Mouse (Mus musculus) midbrain, embryonic 13.5 days (tissue): ENCODE measurements around the gene Cyp4f13. TPM values are rescaled to one million over a fixed set of nuclear protein-coding genes. Genes with fewer than 3 reads are reported as not detected.

Experiments
- ATAC-seq: fragments of 200-750 bp; cut with Nextera tagmentation; 2 replicates; pipeline ENCODE4 v1.8.0; 2017; ENCODE audit warnings: mild to moderate bottlenecking, moderate TSS enrichment, moderate library complexity
- H3K27ac ChIP-seq: fragments of 300-500 bp; sonication (generic); 2 replicates; pipeline ENCODE4 v1.5.1; 2015; ENCODE audit warnings: inconsistent platforms, mild to moderate bottlenecking, moderate library complexity
- H3K27me3 ChIP-seq: fragments of 300-500 bp; sonication (generic); 2 replicates; pipeline ENCODE4 v1.6.1; 2015; ENCODE audit warnings: mild to moderate bottlenecking, inconsistent platforms
- H3K36me3 ChIP-seq: fragments of 300-500 bp; sonication (generic); 2 replicates; pipeline ENCODE4 v1.6.1; 2015; ENCODE audit warnings: mild to moderate bottlenecking, inconsistent platforms
- H3K4me1 ChIP-seq: fragments of 300-500 bp; sonication (generic); replicated peaks from 2 replicates; pipeline ENCODE4 v1.6.1; 2015; ENCODE audit warnings: inconsistent platforms
- H3K4me2 ChIP-seq: fragments of 300-500 bp; sonication (generic); replicated peaks from 2 replicates; pipeline ENCODE4 v1.6.1; 2015; ENCODE audit warnings: moderate library complexity, mild to moderate bottlenecking, inconsistent platforms
- H3K4me3 ChIP-seq: fragments of 300-500 bp; sonication (generic); replicated peaks from 2 replicates; pipeline ENCODE4 v1.5.1; 2015; ENCODE audit warnings: mild to moderate bottlenecking, inconsistent platforms
- H3K9ac ChIP-seq: fragments of 300-500 bp; sonication (generic); replicated peaks from 2 replicates; pipeline ENCODE4 v1.6.1; 2015; ENCODE audit warnings: mild to moderate bottlenecking, inconsistent platforms
- H3K9me3 ChIP-seq: fragments of 300-500 bp; sonication (generic); 2 replicates; pipeline ENCODE4 v1.6.1; 2016; ENCODE audit warnings: mild to moderate bottlenecking, inconsistent platforms
- WGBS: fragments of 180-500 bp; shearing (Covaris S2); methylation state at CpG from one replicate; pipeline ENCODE4 v1.1.7; 2015; 5-methylcytosine and 5-hydroxymethylcytosine counted together
- polyA plus RNA-seq: library from polyadenylated mRNA; unstranded; fragments of >200 nt; fragmentation: Nextera tagmentation; extraction: Ambion mirVana; gene quantifications from 2 replicates; pipeline ENCODE4 v1.2.1, GENCODE M21; 2015

The Cyp4f13 gene
- polyA plus RNA-seq, 1 experiment from 2014 or later, result 9.9 TPM

DNA sequence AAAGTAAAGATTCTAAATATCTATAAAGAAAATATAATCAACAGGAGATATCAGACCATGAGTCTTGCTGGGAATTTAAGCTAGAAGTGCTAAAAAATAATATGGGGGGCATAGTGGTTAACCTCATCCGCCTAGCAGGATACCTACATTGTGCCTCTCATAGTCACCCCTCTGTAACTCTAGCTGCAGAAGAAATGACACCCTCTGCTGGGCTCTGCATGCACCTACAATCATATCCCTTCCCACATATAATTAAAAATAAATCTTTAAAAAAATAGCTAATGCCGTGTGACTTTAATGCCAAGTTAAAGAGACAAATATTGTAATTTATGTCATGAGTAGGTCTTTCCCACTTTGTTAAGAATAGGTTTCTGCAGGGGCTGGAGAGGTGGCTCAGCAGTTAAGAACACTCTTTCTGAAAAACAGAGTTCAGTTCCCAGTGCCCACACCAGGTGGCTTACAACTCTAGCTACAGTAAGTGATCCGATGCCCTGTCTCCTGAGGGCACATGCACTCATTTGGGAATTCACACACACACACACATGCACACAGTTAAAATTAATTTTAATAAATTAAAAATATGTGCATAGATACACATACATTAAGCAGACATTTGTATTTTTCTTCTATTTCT is 2.7 kb downstream of the Cyp4f13 start:
- Histone ChIP-seq H3K9me3 (no peaks in the 10 kb centered on the region), H3K4me2 (no peak overlapping the region), H3K27ac (no peak overlapping the region), H3K4me3 (no peak overlapping the region), H3K9ac (no peak overlapping the region), H3K4me1 (peaks cover 8% of the 10 kb centered on the region; the same call in 1 of the 2 replicates), H3K27me3 (no peaks in the 10 kb centered on the region), H3K36me3 (no peaks in the 10 kb centered on the region)
- WGBS, result 68% methylated on average over 3 of the region's 3 CpGs
- no peak for ATAC-seq

GRCm38 (mm10) chr17:32943661-32944060 is 3.5 kb downstream of the Cyp4f13 start:
- no peak for ATAC-seq
- H3K27me3 ChIP-seq, result no peaks in the 10 kb centered on the region
- peaks cover 8% of the 10 kb centered on the region; the same call in 1 of the 2 replicates for H3K4me1 ChIP-seq
- H3K9ac ChIP-seq, result no peak overlapping the region
- no peak overlapping the region for H3K4me2 ChIP-seq
- no peak overlapping the region for H3K4me3 ChIP-seq
- WGBS, result 92% methylated on average over 3 of the region's 3 CpGs
- H3K9me3 ChIP-seq, result no peaks in the 10 kb centered on the region
- no peaks in the 10 kb centered on the region for H3K36me3 ChIP-seq
- no peak overlapping the region for H3K27ac ChIP-seq

DNA sequence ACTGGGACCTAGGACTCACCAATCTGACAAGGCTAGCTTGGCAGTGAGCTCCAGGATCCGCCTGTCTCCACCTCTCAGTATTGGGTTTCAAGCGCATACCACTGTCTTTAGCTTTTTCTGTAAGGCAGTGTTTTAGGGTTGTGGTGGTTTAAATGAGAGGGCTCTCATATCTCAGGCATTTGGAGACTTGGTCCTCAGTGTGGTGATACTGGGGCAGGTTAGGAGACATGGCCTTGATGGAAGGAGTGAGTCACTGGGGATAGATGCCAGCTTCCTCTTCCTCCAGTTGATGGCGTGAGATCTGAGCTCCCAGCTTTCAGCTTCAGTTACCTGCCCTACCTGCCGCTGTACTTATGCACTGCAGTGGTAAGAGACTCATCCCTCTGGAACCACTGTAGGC is 7.4 kb downstream of the Cyp4f13 start:
- no peak for ATAC-seq
- Histone ChIP-seq H3K4me1 (no peaks in the 10 kb centered on the region), H3K9ac (no peak overlapping the region), H3K27ac (no peak overlapping the region), H3K9me3 (no peaks in the 10 kb centered on the region), H3K4me3 (no peak overlapping the region), H3K36me3 (no peaks in the 10 kb centered on the region), H3K27me3 (no peaks in the 10 kb centered on the region), H3K4me2 (no peak overlapping the region)
- 77% methylated on average over 4 of the region's 4 CpGs for WGBS

- H3K4me2 ChIP-seq, result no peak overlapping the region
- H3K4me1 ChIP-seq, result peaks cover 9% of the 10 kb centered on the region
- peaks cover 16% of the 10 kb centered on the region; the same call in 1 of the 2 replicates for H3K27me3 ChIP-seq
- H3K4me3 ChIP-seq, result no peak overlapping the region
- ATAC-seq, result no peak
- WGBS, result 86% methylated on average over 5 of the region's 5 CpGs
- H3K9ac ChIP-seq, result no peak overlapping the region
- H3K36me3 ChIP-seq, result no peaks in the 10 kb centered on the region
- H3K27ac ChIP-seq, result no peak overlapping the region
- H3K9me3 ChIP-seq, result no peaks in the 10 kb centered on the region
Observed at GRCm38 (mm10) chr17:32927803-32928202, 19.4 kb downstream of the Cyp4f13 start.

DNA sequence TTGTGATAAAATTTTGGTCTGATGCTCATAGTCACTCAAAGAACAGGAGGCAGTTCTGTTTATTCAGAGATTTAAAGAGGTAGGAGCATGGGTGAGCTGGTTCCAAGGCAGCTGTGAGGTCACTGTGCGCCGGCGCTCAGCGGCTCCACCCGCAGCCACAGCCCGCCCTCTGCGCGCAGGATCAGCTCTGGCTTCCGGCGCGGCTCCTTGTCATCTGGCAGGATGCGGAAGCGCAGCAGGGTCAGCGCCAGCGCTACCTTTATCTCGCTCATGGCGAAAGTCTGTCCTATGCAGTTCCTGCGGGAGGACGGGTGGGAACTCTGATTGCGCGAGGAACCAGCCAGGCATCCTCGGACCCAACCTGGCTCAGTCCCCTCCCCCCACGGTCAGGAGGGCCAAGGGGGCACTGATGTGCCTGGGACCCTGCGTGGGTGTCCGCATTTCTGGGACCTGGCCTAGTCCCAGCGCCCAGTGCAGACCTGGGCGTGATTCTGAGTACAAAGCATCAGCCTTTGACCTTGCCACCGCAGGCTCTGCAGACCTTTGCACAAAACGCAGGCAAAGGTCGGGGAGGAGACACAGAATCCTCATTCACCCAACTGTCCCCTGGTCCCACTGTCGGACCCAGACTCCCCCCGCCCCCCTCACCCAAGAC is 22.4 kb downstream of the Cyp4f13 start:
- H3K4me3 ChIP-seq, result peak overlapping the region; percentile 46
- H3K9ac ChIP-seq, result peak overlapping the region; percentile 71
- 19% methylated on average over 32 of the region's 32 CpGs for WGBS
- H3K36me3 ChIP-seq, result no peaks in the 10 kb centered on the region
- peak overlapping the region; percentile 52 for H3K27ac ChIP-seq
- peaks cover 7% of the 10 kb centered on the region; the same call in 1 of the 2 replicates for H3K9me3 ChIP-seq
- H3K4me2 ChIP-seq, result peak overlapping the region; percentile 58
- peaks cover 9% of the 10 kb centered on the region for H3K4me1 ChIP-seq
- peaks cover 16% of the 10 kb centered on the region; the same call in 1 of the 2 replicates for H3K27me3 ChIP-seq
- peak; percentile 97 for ATAC-seq

DNA sequence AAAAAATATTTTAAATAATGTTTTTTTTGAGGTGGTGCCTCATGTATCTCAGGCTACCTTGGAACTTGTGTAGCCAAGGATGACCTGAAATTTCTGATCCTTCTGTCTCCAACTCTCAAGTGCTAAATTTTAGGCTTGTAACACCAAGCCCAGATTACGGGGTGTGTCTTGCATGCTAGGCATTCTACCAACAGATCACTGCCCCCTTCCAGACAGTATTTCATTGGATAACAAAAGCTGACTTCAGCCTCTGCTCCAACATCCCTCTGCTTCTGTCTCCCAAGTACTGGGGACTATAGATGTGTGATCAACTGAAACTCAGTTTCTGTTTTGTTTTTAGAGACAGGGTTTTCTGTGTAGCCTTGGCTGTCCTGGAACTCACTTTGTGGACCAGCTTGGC is 23.5 kb downstream of the Cyp4f13 start:
- 95% methylated on average over 1 of the region's 1 CpGs for WGBS
- H3K4me3 ChIP-seq, result no peak overlapping the region
- H3K27ac ChIP-seq, result no peak overlapping the region
- no peak overlapping the region for H3K4me2 ChIP-seq
- H3K9ac ChIP-seq, result no peak overlapping the region
- peaks cover 20% of the 10 kb centered on the region for H3K27me3 ChIP-seq
- peaks cover 7% of the 10 kb centered on the region; the same call in 1 of the 2 replicates for H3K9me3 ChIP-seq
- no peaks in the 10 kb centered on the region for H3K36me3 ChIP-seq
- H3K4me1 ChIP-seq, result peaks cover 9% of the 10 kb centered on the region
- ATAC-seq, result no peak

DNA sequence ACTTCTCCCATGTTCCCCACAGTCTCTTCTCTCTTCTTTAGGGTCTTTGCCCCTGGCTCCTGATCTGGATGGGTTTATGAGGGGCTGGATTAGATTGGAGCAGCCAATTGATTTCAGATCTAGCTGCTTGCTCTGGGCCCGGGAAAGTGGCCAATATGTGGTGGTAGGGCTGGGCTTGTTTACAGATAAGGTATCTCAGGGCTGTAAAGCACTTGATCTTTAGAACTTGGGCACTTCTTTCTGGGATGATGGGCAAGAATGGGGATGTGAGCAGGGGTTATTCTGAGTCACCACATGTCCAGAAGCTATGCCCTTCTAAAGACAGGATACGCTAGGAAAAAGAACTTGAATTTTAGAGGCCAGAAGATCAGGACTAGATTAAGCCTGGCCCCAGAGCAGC is 28.1 kb downstream of the Cyp4f13 start:
- WGBS, result 90% methylated on average over 2 of the region's 2 CpGs

GRCm38 (mm10) chr17:32917131-32917530 is 30.1 kb downstream of the Cyp4f13 start, which contains the start of gene Cyp4f14:
Cyp4f14 (minus strand) TSS chr17:32917342.
- Histone ChIP-seq H3K4me1 (no peaks in the 10 kb centered on the region), H3K27ac (no peak within 1 kb of the TSS), H3K9ac (no peak within 1 kb of the TSS), H3K4me3 (no peak within 1 kb of the TSS), H3K27me3 (peaks cover 10% of the 10 kb centered on the region), H3K9me3 (peaks cover 7% of the 10 kb centered on the region; the same call in 1 of the 2 replicates), H3K36me3 (no peaks in the 10 kb centered on the region), H3K4me2 (no peak within 1 kb of the TSS)
- WGBS, result 73% methylated on average over 2 of the region's 2 CpGs
- no peak for ATAC-seq

More for the DNA sequence above, 28.1 kb downstream of the Cyp4f13 start:
- Histone ChIP-seq H3K4me3 (no peak overlapping the region), H3K4me1 (peaks cover 1% of the 10 kb centered on the region; the same call in 1 of the 2 replicates), H3K27ac (no peak overlapping the region), H3K4me2 (no peak overlapping the region), H3K36me3 (no peaks in the 10 kb centered on the region), H3K9me3 (peaks cover 7% of the 10 kb centered on the region; the same call in 1 of the 2 replicates), H3K9ac (no peak overlapping the region), H3K27me3 (peaks cover 7% of the 10 kb centered on the region)
- no peak for ATAC-seq

- Histone ChIP-seq H3K4me1 (no peaks in the 10 kb centered on the region), H3K4me2 (no peak overlapping the region), H3K27me3 (peaks cover 10% of the 10 kb centered on the region), H3K27ac (no peak overlapping the region), H3K9ac (no peak overlapping the region), H3K4me3 (no peak overlapping the region), H3K36me3 (no peaks in the 10 kb centered on the region), H3K9me3 (peaks cover 7% of the 10 kb centered on the region; the same call in 1 of the 2 replicates)
- no peak for ATAC-seq
- 80% methylated on average over 1 of the region's 1 CpGs for WGBS
Observed at GRCm38 (mm10) chr17:32916075-32916474, 31.1 kb downstream of the Cyp4f13 start.

GRCm38 (mm10) chr17:32906172-32906571 is 41.0 kb downstream of the Cyp4f13 start:
- no peak overlapping the region for H3K4me3 ChIP-seq
- H3K36me3 ChIP-seq, result no peaks in the 10 kb centered on the region
- no peaks in the 10 kb centered on the region for H3K9me3 ChIP-seq
- no peak overlapping the region for H3K9ac ChIP-seq
- no peak overlapping the region for H3K27ac ChIP-seq
- no peak overlapping the region for H3K4me2 ChIP-seq
- peaks cover 9% of the 10 kb centered on the region for H3K27me3 ChIP-seq
- no peak for ATAC-seq
- WGBS, result 84% methylated on average over 10 of the region's 10 CpGs
- no peaks in the 10 kb centered on the region for H3K4me1 ChIP-seq

DNA sequence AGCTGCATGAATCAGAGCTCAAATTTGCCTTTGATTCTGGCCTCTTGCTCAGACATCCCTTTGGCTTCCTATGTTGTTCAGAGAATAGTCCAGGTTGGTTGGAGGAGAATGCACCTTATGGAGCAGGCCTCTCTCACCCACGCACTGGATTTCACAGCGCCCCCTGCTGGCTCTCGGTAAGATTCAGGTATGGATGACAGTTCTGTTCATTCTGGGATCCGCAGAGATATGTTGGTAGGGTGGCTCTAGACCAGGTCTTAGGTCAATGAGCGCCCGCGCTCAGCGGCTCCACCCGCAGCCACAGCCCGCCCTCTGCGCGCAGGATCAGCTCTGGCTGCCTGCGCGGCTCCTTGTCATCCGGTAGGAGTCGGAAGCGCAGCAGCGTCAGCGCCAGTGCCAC is 42.0 kb downstream of the Cyp4f13 start:
- no peaks in the 10 kb centered on the region for H3K9me3 ChIP-seq
- no peaks in the 10 kb centered on the region for H3K36me3 ChIP-seq
- H3K4me3 ChIP-seq, result peak overlapping the region; percentile 14; the same call in 1 of the 2 replicates
- H3K4me2 ChIP-seq, result peak overlapping the region; percentile 36
- WGBS, result 14% methylated on average over 19 of the region's 19 CpGs
- no peak overlapping the region for H3K9ac ChIP-seq
- no peaks in the 10 kb centered on the region for H3K4me1 ChIP-seq
- peak; percentile 45; the same call in 1 of the 2 replicates for ATAC-seq
- H3K27me3 ChIP-seq, result peaks cover 9% of the 10 kb centered on the region
- H3K27ac ChIP-seq, result no peak overlapping the region

- H3K27ac ChIP-seq, result no peak overlapping the region
- H3K4me2 ChIP-seq, result no peak overlapping the region
- no peak overlapping the region for H3K9ac ChIP-seq
- no peaks in the 10 kb centered on the region for H3K9me3 ChIP-seq
- H3K4me1 ChIP-seq, result no peaks in the 10 kb centered on the region
- WGBS, result 81% methylated on average over 2 of the region's 2 CpGs
- no peaks in the 10 kb centered on the region for H3K36me3 ChIP-seq
- H3K4me3 ChIP-seq, result no peak overlapping the region
- peaks cover 9% of the 10 kb centered on the region for H3K27me3 ChIP-seq
- no peak for ATAC-seq
Observed at GRCm38 (mm10) chr17:32904414-32904813, 42.8 kb downstream of the Cyp4f13 start.
